Mouse (Mus musculus): ENCODE data around the gene Ssc5d.

GRCm38 (mm10) chr7:4976832-4977231, 51.2 kb downstream of the Ssc5d start:
- TF ChIP-seq POLR2A (IDR thresholded peaks at IDR 0.05; ENCODE audit: control insufficient read depth, extremely low read depth, insufficient read depth, low read length, poor library complexity) = no peak
- TF ChIP-seq CTCF (IDR thresholded peaks at IDR 0.05; ENCODE audit: borderline replicate concordance, control insufficient read depth, extremely low read depth, insufficient read depth, low read length, poor library complexity) = no peak

All from thymus, adult 2 months (tissue).